Mouse (Mus musculus) heart, adult 2 months (tissue): ENCODE measurements around the gene Slc9a9. TPM values are rescaled to one million over a fixed set of nuclear protein-coding genes. Genes with fewer than 3 reads are reported as not detected.

Source experiments
- DNase-seq, 2 experiments: peaks; one replicate each; pipeline ENCODE4 v3.0.0; 2021
- H3K27ac ChIP-seq: fragments of 200-600 bp; 2 replicates; pipeline ENCODE4 v1.8.1; 2022
- H3K27me3 ChIP-seq: fragments of 200-500 bp; 2 replicates; pipeline ENCODE4 v1.6.1; 2012; ENCODE audit warnings: mild to moderate bottlenecking, low read length, inconsistent platforms, mixed read lengths; ENCODE audit not compliant: control insufficient read depth, insufficient read depth
- H3K36me3 ChIP-seq: fragments of 200-500 bp; 2 replicates; pipeline ENCODE4 v1.6.1; 2012; ENCODE audit warnings: low read length, inconsistent platforms; ENCODE audit not compliant: control insufficient read depth, insufficient read depth
- H3K4me1 ChIP-seq: fragments of 200-500 bp; 2 replicates; pipeline ENCODE4 v1.6.1; 2011; ENCODE audit warnings: low read length; ENCODE audit not compliant: control insufficient read depth, insufficient read depth
- H3K4me3 ChIP-seq: fragments of 200-600 bp; 2 replicates; pipeline ENCODE4 v1.8.1; 2022
- H3K79me2 ChIP-seq: fragments of 200-500 bp; replicated peaks from 2 replicates; pipeline ENCODE4 v1.6.1; 2012; ENCODE audit warnings: mild to moderate bottlenecking, inconsistent platforms, low read length, moderate library complexity, mixed read lengths; ENCODE audit not compliant: control insufficient read depth, insufficient read depth
- H3K9ac ChIP-seq: fragments of 200-500 bp; 2 replicates; pipeline ENCODE4 v1.6.1; 2012; ENCODE audit warnings: low read depth, mild to moderate bottlenecking, control low read depth, inconsistent platforms, low read length, mixed read lengths
- CTCF ChIP-seq: fragments of 200-600 bp; IDR thresholded peaks from 2 replicates; pipeline ENCODE4 v1.8.1; 2022; ENCODE audit warnings: antibody characterized with exemption, mild to moderate bottlenecking, moderate library complexity
- EP300 ChIP-seq: fragments of 200-500 bp; IDR thresholded peaks from 2 replicates; pipeline ENCODE4 v1.6.1; 2011; ENCODE audit warnings: low read depth, low read length, control low read depth; ENCODE audit not compliant: insufficient read depth
- POLR2A ChIP-seq: fragments of 200-500 bp; IDR thresholded peaks from 2 replicates; pipeline ENCODE4 v1.6.1; 2011; ENCODE audit warnings: mild to moderate bottlenecking, low read depth, low read length, control low read depth; ENCODE audit not compliant: insufficient read depth
- WGBS: fragments of 180-500 bp; shearing (Covaris S2); methylation state at CpG from one replicate; pipeline ENCODE4 v1.1.7; 2018; 5-methylcytosine and 5-hydroxymethylcytosine counted together
- intact Hi-C: fragments of 180-260 bp; cut with DNase I; formaldehyde crosslinking; loops from one replicate; pipeline ENCODE4 v1.15.1; 2025
- polyA plus RNA-seq: library from polyadenylated mRNA; depleted of rRNA; stranded (reverse); fragments of >200 nt; gene quantifications from 2 replicates; pipeline ENCODE4 v1.2.3, GENCODE M21; 2012
- total RNA-seq, 2 experiments: library from RNA; stranded (reverse); gene quantifications; 2 replicates each; pipeline ENCODE4 v1.2.3; 2021

Slc9a9 gene
- total and polyA plus RNA-seq, 3 experiments, result 1.9 to 2.2 (median 2.0) TPM

- TF ChIP-seq EP300 (no peak), CTCF (peak; percentile 50), POLR2A (no peak)
- DNase-seq, result no peak
- intact Hi-C loops, result no loop called here
Observed at GRCm38 (mm10) chr9:94927101-94927500, 257.4 kb downstream of the Slc9a9 start.

GRCm38 (mm10) chr9:94945569-94946135 is 275.9 kb downstream of the Slc9a9 start:
- Histone ChIP-seq H3K9ac (no peak overlapping the region), H3K27ac (no peak overlapping the region), H3K27me3 (no peaks in the 10 kb centered on the region), H3K79me2 (no peaks in the 10 kb centered on the region), H3K4me1 (no peaks in the 10 kb centered on the region), H3K36me3 (no peaks in the 10 kb centered on the region), H3K4me3 (no peak overlapping the region)
- intact Hi-C loops, result no loop called here
- WGBS, result 77% methylated on average over 7 of the region's 7 CpGs
- TF ChIP-seq EP300, result no peak
- TF ChIP-seq CTCF, result no peak
- TF ChIP-seq POLR2A, result no peak
- DNase-seq, result no peak

More at GRCm38 (mm10) chr9:94927101-94927500, 257.4 kb downstream of the Slc9a9 start:
- Histone ChIP-seq H3K79me2 (no peaks in the 10 kb centered on the region), H3K27me3 (no peaks in the 10 kb centered on the region), H3K4me3 (no peak overlapping the region), H3K27ac (no peak overlapping the region), H3K4me1 (no peaks in the 10 kb centered on the region), H3K36me3 (no peaks in the 10 kb centered on the region), H3K9ac (no peak overlapping the region)

GRCm38 (mm10) chr9:94947246-94947645 is 277.5 kb downstream of the Slc9a9 start:
- 82% methylated on average over 7 of the region's 7 CpGs for WGBS
- H3K79me2 ChIP-seq, result no peaks in the 10 kb centered on the region

GRCm38 (mm10) chr9:94950676-94951075 is 281.0 kb downstream of the Slc9a9 start:
- Histone ChIP-seq H3K4me1 (no peaks in the 10 kb centered on the region), H3K27ac (no peak overlapping the region), H3K4me3 (no peak overlapping the region), H3K79me2 (no peaks in the 10 kb centered on the region), H3K9ac (no peak overlapping the region), H3K27me3 (no peaks in the 10 kb centered on the region), H3K36me3 (no peaks in the 10 kb centered on the region)
- WGBS, result 35% methylated on average over 3 of the region's 3 CpGs
- DNase-seq, result no peak
- TF ChIP-seq CTCF, result no peak
- TF ChIP-seq POLR2A, result no peak
- TF ChIP-seq EP300, result no peak
- intact Hi-C loops, result loop anchor here (1.0 kb wide), 1 partner anchor 16 kb away; no protein-coding TSS in a partner anchor

More at GRCm38 (mm10) chr9:94947246-94947645, 277.5 kb downstream of the Slc9a9 start:
- no peaks in the 10 kb centered on the region for H3K4me1 ChIP-seq
- no peak for TF ChIP-seq CTCF
- TF ChIP-seq EP300, result no peak
- no peak for TF ChIP-seq POLR2A
- intact Hi-C loops, result no loop called here
- H3K36me3 ChIP-seq, result no peaks in the 10 kb centered on the region
- H3K27me3 ChIP-seq, result no peaks in the 10 kb centered on the region
- no peak for DNase-seq
- no peak overlapping the region for H3K4me3 ChIP-seq
- H3K9ac ChIP-seq, result no peak overlapping the region
- H3K27ac ChIP-seq, result no peak overlapping the region

GRCm38 (mm10) chr9:94955645-94956044 is 285.9 kb downstream of the Slc9a9 start:
- no peak overlapping the region for H3K27ac ChIP-seq

GRCm38 (mm10) chr9:94958382-94958781 is 288.7 kb downstream of the Slc9a9 start:
- no peaks in the 10 kb centered on the region for H3K4me1 ChIP-seq
- H3K9ac ChIP-seq, result no peak overlapping the region
- H3K79me2 ChIP-seq, result no peaks in the 10 kb centered on the region
- DNase-seq, result no peak
- no peak overlapping the region for H3K27ac ChIP-seq
- intact Hi-C loops, result no loop called here
- TF ChIP-seq EP300 (no peak), POLR2A (no peak), CTCF (no peak)
- no peak overlapping the region for H3K4me3 ChIP-seq
- H3K27me3 ChIP-seq, result no peaks in the 10 kb centered on the region
- no peaks in the 10 kb centered on the region for H3K36me3 ChIP-seq
- WGBS, result 61% methylated on average over 2 of the region's 2 CpGs

More at GRCm38 (mm10) chr9:94955645-94956044, 285.9 kb downstream of the Slc9a9 start:
- no peaks in the 10 kb centered on the region for H3K36me3 ChIP-seq
- 43% methylated on average over 2 of the region's 2 CpGs for WGBS
- no peaks in the 10 kb centered on the region for H3K27me3 ChIP-seq
- TF ChIP-seq EP300, result no peak
- TF ChIP-seq POLR2A, result no peak
- no peak for TF ChIP-seq CTCF
- H3K79me2 ChIP-seq, result no peaks in the 10 kb centered on the region
- intact Hi-C loops, result no loop called here
- no peak overlapping the region for H3K4me3 ChIP-seq
- no peak overlapping the region for H3K9ac ChIP-seq
- DNase-seq, result peak in 1 of 2 experiments; percentile 19
- H3K4me1 ChIP-seq, result no peaks in the 10 kb centered on the region
